Mouse (Mus musculus) limb, embryonic 14.5 days (tissue): ENCODE data around the gene Egfl7. TPM values are rescaled to one million over a fixed set of nuclear protein-coding genes. Genes with fewer than 3 reads are reported as not detected.

Experiments
- ATAC-seq: fragments of 200-750 bp; cut with Nextera tagmentation; 2 replicates; pipeline ENCODE4 v1.8.0; 2017; ENCODE audit warnings: low read depth, moderate number of reproducible peaks, moderate TSS enrichment; ENCODE audit not compliant: low FRiP score
- DNase-seq: peaks from one replicate; pipeline ENCODE4 v3.0.0-alpha.2; 2015; ENCODE audit warnings: low spot score
- H3K27ac ChIP-seq: fragments of 300-500 bp; sonication (generic); replicated peaks from 2 replicates; pipeline ENCODE4 v1.5.1; 2014; ENCODE audit warnings: low read depth, mild to moderate bottlenecking, low read length, moderate library complexity, mixed read lengths
- H3K27me3 ChIP-seq: fragments of 300-500 bp; sonication (generic); 2 replicates; pipeline ENCODE4 v1.6.1; 2014; ENCODE audit warnings: low read length, mixed read lengths; ENCODE audit not compliant: control insufficient read depth, insufficient read depth
- H3K36me3 ChIP-seq: fragments of 300-500 bp; sonication (generic); 2 replicates; pipeline ENCODE4 v1.6.1; 2014; ENCODE audit warnings: mild to moderate bottlenecking, low read length, moderate library complexity, mixed read lengths; ENCODE audit not compliant: control insufficient read depth, insufficient read depth
- H3K4me1 ChIP-seq: fragments of 300-500 bp; sonication (generic); 2 replicates; pipeline ENCODE4 v1.6.1; 2014; ENCODE audit warnings: antibody characterized with exemption, low read length, mixed read lengths; ENCODE audit not compliant: control insufficient read depth, insufficient read depth
- H3K4me2 ChIP-seq: fragments of 300-500 bp; sonication (generic); replicated peaks from 2 replicates; pipeline ENCODE4 v1.6.1; 2014; ENCODE audit warnings: low read depth, mild to moderate bottlenecking, low read length, moderate library complexity; ENCODE audit not compliant: severe bottlenecking
- H3K4me3 ChIP-seq: fragments of 300-500 bp; sonication (generic); replicated peaks from 2 replicates; pipeline ENCODE4 v1.5.1; 2014; ENCODE audit warnings: low read length
- H3K9ac ChIP-seq: fragments of 300-500 bp; sonication (generic); 2 replicates; pipeline ENCODE4 v1.6.1; 2014; ENCODE audit warnings: mild to moderate bottlenecking, low read depth, low read length, moderate library complexity; ENCODE audit not compliant: severe bottlenecking
- H3K9me3 ChIP-seq: fragments of 300-500 bp; sonication (generic); 2 replicates; pipeline ENCODE4 v1.6.1; 2016; ENCODE audit warnings: low read length; ENCODE audit not compliant: control insufficient read depth
- POLR2A ChIP-seq: fragments of 200-500 bp; IDR thresholded peaks from 2 replicates; pipeline ENCODE4 v1.8.0; 2012; ENCODE audit warnings: inconsistent platforms, mild to moderate bottlenecking, moderate library complexity, borderline replicate concordance; ENCODE audit not compliant: insufficient read depth, insufficient read length; ENCODE audit errors: extremely low read depth
- WGBS: fragments of 180-500 bp; shearing (Covaris S2); extraction: QIAGEN DNeasy Blood & Tissue Kit; methylation state at CpG from one replicate; pipeline ENCODE4 v1.1.7; 2014; 5-methylcytosine and 5-hydroxymethylcytosine counted together
- polyA plus RNA-seq, 2 experiments: library from polyadenylated mRNA; depleted of rRNA in 1 of 2; stranded (reverse) in 1 of 2; unstranded in 1 of 2; fragments of >200 nt; fragmentation: Nextera tagmentation in 1 of 2; extraction: Ambion mirVana in 1 of 2; gene quantifications; 2 replicates each; pipeline versions ENCODE4 v1.2.1 to v1.2.3; 2012 to 2014

Egfl7 gene
- polyA plus RNA-seq, 2 experiments, result 108 to 262 TPM

- peak within 1 kb of the TSS; percentile 59 for H3K4me3 ChIP-seq
- 2% methylated on average over 49 of the region's 103 CpGs for WGBS
- no peaks in the 10 kb centered on the region for H3K9me3 ChIP-seq
- ATAC-seq, result peak; percentile 74
- peak within 1 kb of the TSS; percentile 79 for H3K4me2 ChIP-seq
- TF ChIP-seq POLR2A, result peak; percentile 54; the same call in 1 of the 2 replicates
- H3K27ac ChIP-seq, result peak within 1 kb of the TSS; percentile 49; the same call in 1 of the 2 replicates
- DNase-seq, result peak; percentile 63
- no peaks in the 10 kb centered on the region for H3K36me3 ChIP-seq
- H3K4me1 ChIP-seq, result peaks cover 15% of the 10 kb centered on the region
- H3K27me3 ChIP-seq, result no peaks in the 10 kb centered on the region
- H3K9ac ChIP-seq, result peak within 1 kb of the TSS; percentile 85
Observed at GRCm38 (mm10) chr2:26603720-26604671, 24.2 kb downstream of the Egfl7 start, which contains the start of gene Agpat2. Gene Agpat2, minus strand, starts transcription at chr2:26604417.

GRCm38 (mm10) chr2:26605331-26605730, 25.5 kb downstream of the Egfl7 start:
- Histone ChIP-seq H3K27ac (no peak overlapping the region), H3K9ac (no peak overlapping the region), H3K4me1 (peaks cover 15% of the 10 kb centered on the region), H3K36me3 (no peaks in the 10 kb centered on the region), H3K9me3 (no peaks in the 10 kb centered on the region), H3K4me2 (no peak overlapping the region), H3K27me3 (no peaks in the 10 kb centered on the region), H3K4me3 (no peak overlapping the region)
- 81% methylated on average over 8 of the region's 8 CpGs for WGBS
- no peak for ATAC-seq
- TF ChIP-seq POLR2A, result no peak
- DNase-seq, result no peak

- Histone ChIP-seq H3K9me3 (no peaks in the 10 kb centered on the region), H3K4me2 (no peak overlapping the region), H3K27ac (0 out of 2 replicates have a peak overlapping the region, but pooled peaks have one; percentile 19), H3K27me3 (no peaks in the 10 kb centered on the region), H3K36me3 (no peaks in the 10 kb centered on the region), H3K9ac (no peak overlapping the region), H3K4me3 (no peak overlapping the region), H3K4me1 (peaks cover 15% of the 10 kb centered on the region)
- DNase-seq (no peak), ATAC-seq (no peak)
- TF ChIP-seq POLR2A, result no peak
- 84% methylated on average over 3 of the region's 3 CpGs for WGBS
Observed at GRCm38 (mm10) chr2:26606579-26606978, 26.8 kb downstream of the Egfl7 start.

GRCm38 (mm10) chr2:26607056-26607910, 27.5 kb downstream of the Egfl7 start:
- no peak overlapping the region for H3K4me3 ChIP-seq
- no peaks in the 10 kb centered on the region for H3K9me3 ChIP-seq
- no peak overlapping the region for H3K4me2 ChIP-seq
- no peaks in the 10 kb centered on the region for H3K36me3 ChIP-seq
- DNase-seq, result no peak
- TF ChIP-seq POLR2A, result no peak
- no peak overlapping the region for H3K9ac ChIP-seq
- peak; percentile 33 for ATAC-seq
- H3K27me3 ChIP-seq, result no peaks in the 10 kb centered on the region
- H3K27ac ChIP-seq, result 0 out of 2 replicates have a peak overlapping the region, but pooled peaks have one; percentile 19
- 46% methylated on average over 6 of the region's 6 CpGs for WGBS
- H3K4me1 ChIP-seq, result peaks cover 15% of the 10 kb centered on the region

- H3K36me3 ChIP-seq, result no peaks in the 10 kb centered on the region
- no peak overlapping the region for H3K4me2 ChIP-seq
- H3K27me3 ChIP-seq, result no peaks in the 10 kb centered on the region
- H3K9me3 ChIP-seq, result no peaks in the 10 kb centered on the region
- no peak for ATAC-seq
- peaks cover 5% of the 10 kb centered on the region; the same call in 1 of the 2 replicates for H3K4me1 ChIP-seq
- TF ChIP-seq POLR2A, result no peak
- no peak overlapping the region for H3K9ac ChIP-seq
- H3K27ac ChIP-seq, result no peak overlapping the region
- no peak for DNase-seq
- no peak overlapping the region for H3K4me3 ChIP-seq
Observed at GRCm38 (mm10) chr2:26608781-26609180, 29.0 kb downstream of the Egfl7 start.
